Mouse (Mus musculus) common myeloid progenitor, adult 5-6 weeks (primary cell): ENCODE data around the gene Usp48. TPM values are rescaled to one million over a fixed set of nuclear protein-coding genes. Genes with fewer than 3 reads are reported as not detected.
A peak's percentile ranks its signal among the peaks of the same experiment; 100 is the strongest.

Experiments used
- ATAC-seq: replicated peaks from 2 replicates; pipeline ENCODE4 v1.8.0; 2016; ENCODE audit warnings: low read depth, mild to moderate bottlenecking, moderate TSS enrichment, inconsistent platforms; ENCODE audit not compliant: poor library complexity, severe bottlenecking
- total RNA-seq: library from RNA; stranded (forward); fragments of 200-1000, 187-1606 nt; gene quantifications from 2 replicates; pipeline ENCODE4 v1.2.3, GENCODE M21; 2017

The Usp48 gene
- total RNA-seq, 1 experiment from 2014 or later = 164 TPM

DNA sequence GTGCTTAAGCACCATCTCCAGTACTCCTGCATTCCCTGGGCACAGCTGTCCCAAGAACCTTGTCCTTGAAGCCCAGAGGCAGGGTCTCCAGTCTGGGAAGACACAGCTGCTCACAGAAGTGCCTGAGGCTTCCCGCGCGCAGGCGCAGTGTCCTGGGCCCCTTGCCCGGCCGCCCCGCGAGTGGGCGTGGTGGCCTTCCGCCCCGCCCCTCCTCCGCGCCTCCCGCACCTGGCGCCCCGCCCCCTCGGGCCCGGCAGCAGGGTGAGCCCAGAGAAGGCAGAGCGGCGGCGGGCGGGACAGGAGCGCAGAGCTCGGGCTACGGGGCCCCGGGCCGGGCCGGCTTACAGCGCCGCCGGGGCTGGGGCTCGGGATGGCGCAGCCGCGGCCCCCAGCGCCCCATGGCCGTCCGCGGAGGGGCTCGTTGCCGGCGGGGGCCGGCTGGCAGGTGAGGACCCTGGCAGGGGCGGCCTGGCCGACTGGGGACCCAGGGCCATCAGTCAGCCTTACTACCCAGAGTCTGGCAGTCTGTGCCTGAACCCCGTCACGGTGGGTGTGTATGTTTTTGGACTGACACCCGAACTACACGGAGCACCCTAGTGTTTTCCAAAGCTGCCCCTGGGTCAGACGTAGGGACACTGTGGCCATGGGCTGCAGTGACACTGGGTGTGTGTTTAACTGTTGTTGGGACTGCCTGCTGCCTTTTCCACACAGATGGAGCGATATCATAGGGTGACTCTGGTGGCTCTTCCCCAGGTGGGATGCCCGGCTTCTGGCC is 113.8 kb downstream of the Usp48 start:
- ATAC-seq = peak; percentile 82

Other genes with a start within 250 kb of the Usp48 start
- gene Cdc42, start 236.0 kb upstream of the Usp48 start, total RNA-seq = 481 and 507 TPM in 2 replicates
- gene Cela3a, start 184.0 kb upstream of the Usp48 start, total RNA-seq = not detected in 2 replicates
- gene Cela3b, start 163.2 kb upstream of the Usp48 start, total RNA-seq = not detected in 2 replicates
- gene 1700013G24Rik, start 140.5 kb upstream of the Usp48 start, total RNA-seq = not detected in 2 replicates
- under 0.01 TPM in 1 of 2 replicates, not detected in the other for gene Hspg2, start 125.0 kb upstream of the Usp48 start, total RNA-seq
- not detected in 2 replicates for gene Ldlrad2, start 19.2 kb upstream of the Usp48 start, total RNA-seq
- gene Rap1gap, start 71.0 kb downstream of the Usp48 start, total RNA-seq = 0.09 and 1.4 TPM in 2 replicates
- not detected in 2 replicates for gene Alpl, start 202.6 kb downstream of the Usp48 start, total RNA-seq